Mouse (Mus musculus) c-Kit-negative CD71-positive TER-119-positive erythroid progenitor cells, embryonic 14.5 days (primary cell): ENCODE measurements around the gene Anapc5.

ENCODE experiments used
- DNase-seq: peaks from one replicate; pipeline ENCODE4 v3.0.0-alpha.2; 2013; ENCODE audit warnings: low read depth, low spot score

Anapc5 gene

GRCm38 (mm10) chr5:122769101-122769568 lies 52.0 kb downstream of the Anapc5 start:
- DNase-seq: no peak

DNA sequence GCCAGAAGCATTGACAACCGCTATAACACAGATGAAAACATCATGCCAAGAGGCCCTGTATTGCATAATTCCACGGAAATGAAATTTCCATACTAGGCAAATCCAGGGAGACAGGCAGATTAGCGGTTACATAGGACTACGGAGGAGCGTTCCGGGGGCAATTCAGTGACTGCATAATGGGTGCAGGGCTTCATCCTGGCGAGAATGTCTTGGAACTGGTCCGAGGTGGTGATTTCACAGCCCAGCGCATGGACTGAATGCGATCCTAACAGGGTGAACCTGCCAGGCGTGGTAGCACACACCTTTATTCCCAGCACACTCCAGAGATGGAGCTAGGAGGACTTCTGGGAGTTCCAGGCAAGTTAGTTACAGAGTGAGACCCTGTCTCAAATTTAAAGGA lies 53.9 kb downstream of the Anapc5 start:
- no peak for DNase-seq

GRCm38 (mm10) chr5:122764032-122764464 lies 57.1 kb downstream of the Anapc5 start:
- no peak for DNase-seq

DNA sequence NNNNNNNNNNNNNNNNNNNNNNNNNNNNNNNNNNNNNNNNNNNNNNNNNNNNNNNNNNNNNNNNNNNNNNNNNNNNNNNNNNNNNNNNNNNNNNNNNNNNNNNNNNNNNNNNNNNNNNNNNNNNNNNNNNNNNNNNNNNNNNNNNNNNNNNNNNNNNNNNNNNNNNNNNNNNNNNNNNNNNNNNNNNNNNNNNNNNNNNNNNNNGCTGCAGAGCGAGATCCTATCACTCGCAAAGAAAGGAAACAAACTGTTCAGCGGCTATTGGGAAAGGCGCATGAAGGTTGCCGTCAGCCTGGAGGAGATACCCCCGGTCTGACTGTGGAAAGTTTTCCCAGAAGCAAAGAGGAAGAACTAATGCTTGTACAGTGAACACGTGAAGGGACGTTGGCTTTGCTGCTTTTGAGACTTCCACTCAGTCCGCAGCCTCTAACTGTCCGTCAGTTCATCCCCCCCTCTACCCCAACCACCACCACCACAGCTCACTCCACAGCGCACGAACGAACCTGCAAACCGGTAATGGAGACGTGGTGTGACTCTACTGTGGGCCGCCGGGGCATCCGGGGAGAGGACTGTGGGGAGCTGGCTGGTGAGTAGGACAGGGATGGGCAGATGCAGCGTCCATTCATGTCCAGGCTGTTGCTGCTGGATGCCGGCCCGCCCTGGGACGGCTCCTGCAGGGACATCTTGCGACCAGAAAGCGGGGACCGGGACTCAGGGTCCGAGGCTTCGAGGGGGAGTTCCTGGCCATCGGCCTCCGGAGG lies 57.7 kb downstream of the Anapc5 start:
- no peak for DNase-seq

DNA sequence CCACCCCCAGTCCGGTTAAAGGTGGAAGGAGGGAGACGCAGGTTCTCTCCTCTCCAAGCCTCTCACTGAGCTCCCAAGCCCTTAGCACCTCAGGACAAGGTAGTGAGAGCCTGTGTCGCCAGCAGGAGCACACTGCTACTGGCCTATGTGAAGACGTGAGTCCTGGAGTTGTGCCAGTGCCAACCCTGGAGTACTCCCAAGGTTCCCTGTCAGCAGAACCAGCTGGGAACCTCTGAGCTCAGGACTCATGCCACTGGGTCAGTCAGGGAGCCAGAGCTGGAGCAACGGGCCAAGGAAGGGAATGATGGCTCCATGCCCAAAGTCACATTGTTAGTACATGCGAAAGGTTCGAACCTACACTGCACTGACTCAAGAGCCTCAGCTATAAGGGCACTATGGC lies 64.5 kb downstream of the Anapc5 start:
- DNase-seq: no peak

DNA sequence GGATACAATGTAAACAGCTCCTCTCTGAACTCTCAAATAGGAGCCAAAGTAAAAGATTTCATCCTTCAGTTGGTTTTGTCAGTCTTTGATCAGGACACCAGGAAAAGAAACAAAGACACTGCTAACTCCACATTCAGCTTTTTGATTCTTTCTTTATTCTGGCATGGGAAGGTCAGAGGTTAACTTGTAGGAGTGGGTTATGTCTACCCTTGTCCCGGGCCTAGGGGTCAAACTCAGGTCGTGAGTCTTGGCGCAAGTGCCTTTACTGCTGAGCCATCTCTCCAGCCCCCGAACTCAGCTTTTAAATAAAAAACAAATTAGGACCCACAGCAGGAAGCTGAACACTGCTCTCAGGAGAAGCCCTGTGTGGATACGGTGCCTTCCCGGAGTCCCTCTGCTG lies 65.0 kb downstream of the Anapc5 start:
- no peak for DNase-seq

- no peak for DNase-seq
Observed at GRCm38 (mm10) chr5:122755620-122756019, 65.5 kb downstream of the Anapc5 start.

DNA sequence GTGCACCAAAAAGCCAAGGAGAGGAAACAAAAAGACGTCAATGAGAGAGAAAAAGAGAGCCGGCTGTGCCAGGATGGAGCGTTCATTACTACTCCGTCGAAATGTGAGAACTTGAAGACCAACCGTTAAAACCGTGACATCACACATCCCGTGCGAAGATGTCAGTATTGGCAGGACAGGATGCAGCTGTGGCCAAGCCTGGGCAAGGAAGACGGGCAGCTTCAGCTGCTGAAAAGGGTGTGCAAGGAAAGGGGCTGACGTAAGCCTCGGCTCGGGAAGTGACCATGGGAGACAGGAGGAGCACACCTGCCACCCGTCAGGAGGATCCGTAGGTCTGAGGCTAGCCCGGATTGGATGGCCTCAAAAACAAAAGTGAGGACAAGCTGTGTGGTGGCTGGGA lies 66.7 kb downstream of the Anapc5 start:
- DNase-seq: no peak

DNA sequence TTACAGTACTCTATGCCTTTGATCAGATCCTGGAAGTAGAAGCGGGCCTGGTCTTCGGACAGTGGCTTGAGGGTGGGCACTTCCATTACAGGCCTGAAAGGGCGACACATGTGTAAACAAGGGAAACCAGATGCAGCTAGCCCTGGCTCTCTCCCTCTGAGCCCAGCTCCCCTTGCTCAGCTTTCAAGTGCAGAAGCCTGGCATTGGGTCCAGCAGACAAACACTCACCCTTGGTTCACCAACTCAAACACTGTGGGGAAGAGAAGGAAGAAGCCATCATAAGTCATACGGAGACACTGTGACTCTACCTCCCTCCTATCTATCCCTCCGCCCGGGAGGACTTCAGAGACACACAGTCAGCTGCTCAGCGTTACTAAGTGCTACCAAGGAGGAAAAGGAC lies 73.2 kb downstream of the Anapc5 start:
- DNase-seq: no peak

DNA sequence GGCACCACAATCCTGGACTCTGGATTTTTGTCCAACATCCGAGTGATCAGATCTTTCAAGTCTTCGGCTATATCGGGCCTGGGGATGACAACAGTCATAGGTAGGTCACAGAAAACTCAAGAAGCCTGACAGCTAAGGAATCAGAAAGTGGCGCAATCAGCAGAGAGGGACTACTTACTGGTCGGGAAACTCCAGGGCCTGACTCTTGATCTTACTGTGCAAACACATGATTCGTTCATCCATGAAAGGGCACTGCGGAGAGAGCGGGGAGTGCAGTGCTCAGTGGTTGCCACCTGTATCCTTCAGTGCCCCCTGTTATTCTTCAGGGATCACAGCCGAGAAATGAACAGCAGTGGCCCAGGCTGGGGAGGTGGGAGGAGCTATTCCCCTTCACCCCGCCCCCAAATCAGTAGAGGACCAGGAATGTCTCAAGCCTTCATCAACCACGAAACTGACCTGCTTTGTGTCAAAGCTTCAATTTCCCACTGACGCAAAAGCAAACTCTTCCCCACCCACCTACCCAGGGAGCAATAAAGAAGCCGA lies 77.2 kb downstream of the Anapc5 start:
- DNase-seq: no peak
